Mouse (Mus musculus) cerebral cortex, adult 2 months (tissue): ENCODE data around the gene Rgs19.

Experiments used
- WGBS: fragments of 180-500 bp; shearing (Covaris S2); methylation state at CpG from one replicate; pipeline ENCODE4 v1.1.7; 2018; 5-methylcytosine and 5-hydroxymethylcytosine counted together

The Rgs19 gene

DNA sequence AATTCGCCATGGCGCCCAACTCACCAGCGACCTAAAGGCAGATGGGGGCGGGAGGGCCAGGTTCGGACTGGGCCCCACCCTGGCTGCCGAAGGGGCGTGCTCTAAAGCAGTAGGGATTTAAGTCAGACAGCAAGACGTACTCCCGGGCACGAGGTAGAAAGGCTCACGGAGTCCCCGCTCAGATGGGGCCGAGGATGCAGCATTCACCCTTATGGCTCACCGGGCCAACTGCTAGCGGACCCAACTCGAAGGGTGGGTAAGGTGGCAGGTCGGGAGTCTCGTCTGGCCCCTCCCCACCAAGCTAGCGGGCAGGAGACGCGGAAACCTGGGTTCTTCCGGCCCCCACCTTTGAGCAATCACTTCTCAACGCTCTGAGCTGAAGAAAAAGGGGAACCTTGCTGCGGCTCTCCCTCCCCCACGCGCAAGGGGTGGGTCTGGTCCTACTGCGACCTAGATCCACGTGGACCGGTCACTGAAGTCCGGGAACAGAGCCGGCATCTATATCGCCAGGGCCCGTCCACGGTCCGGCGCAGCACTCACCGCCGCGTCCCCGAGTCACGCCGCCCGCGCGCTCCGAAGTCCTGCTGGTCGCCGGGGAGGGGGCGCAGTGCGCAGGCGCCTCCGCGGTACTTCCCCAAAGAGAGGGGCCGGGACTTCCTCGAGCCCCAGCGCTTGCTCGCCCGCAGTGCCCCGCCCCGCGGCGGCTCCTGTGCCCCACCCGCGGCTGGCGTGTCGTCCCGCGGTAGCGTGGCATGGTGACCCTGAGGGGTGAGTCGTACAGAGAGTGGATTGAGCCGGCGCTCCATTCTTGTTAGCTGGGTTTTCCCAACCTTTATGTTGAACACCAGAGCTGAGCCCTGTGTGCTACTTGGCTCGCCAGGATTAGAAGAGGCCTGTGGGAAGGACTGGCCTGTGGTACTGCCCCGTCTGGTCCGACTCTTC is at the start of gene Rgs19:
TSS of gene Rgs19 (minus strand) at position 639 of the 942 bp plus-strand sequence.
- WGBS: under 1% methylated on average over 70 of the region's 75 CpGs

DNA sequence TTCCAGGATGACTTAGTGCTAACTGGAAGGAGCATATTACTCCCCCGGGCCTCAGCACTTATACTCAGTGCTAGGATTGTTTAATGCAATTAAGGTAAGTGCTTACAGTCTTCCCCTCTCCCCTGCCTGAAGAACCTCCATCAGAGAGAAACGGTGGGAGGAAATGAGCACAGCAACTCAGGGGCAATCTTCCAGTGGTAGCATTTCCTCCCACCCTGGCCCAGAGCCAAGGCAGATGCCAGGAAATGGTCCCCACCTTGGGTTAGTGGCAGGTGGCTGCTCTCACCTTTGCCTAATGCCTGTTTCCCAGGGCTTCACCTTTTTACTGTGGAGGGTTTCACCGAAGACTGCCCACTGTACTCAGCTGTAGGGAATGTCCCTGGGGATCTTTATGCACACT is 36.3 kb upstream of the Rgs19 start:
- WGBS: 68% methylated on average over 3 of the region's 3 CpGs

DNA sequence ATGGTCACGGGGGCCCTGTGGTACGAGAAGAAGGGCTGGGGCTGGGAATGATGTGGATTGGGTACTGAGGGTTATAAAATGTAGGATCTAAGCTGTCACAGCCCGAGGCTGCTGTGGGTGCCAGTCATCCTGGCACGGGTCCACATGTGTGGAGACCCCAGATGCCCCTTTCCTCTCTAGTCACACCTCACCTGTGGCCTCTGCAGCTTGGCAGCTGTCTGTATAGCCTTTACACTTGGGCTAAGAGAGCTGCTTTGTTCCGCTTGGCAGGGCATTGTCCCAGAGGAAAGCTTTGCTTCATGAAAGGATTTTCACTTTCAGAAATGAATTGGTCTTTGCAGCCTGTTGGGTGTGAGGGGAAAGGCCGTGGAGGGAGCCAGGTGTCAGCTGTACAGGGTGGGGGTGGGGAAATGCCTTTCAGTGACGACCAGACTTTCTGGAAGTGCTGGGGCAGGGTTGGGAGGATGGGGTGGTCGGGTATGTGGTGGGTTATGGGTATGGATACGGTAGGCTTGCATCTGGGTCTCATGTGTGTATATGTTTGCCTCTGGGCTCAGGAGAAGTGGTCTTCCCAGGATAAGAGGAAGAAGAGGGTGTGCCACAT is 34.0 kb upstream of the Rgs19 start:
- 47% methylated on average over 9 of the region's 9 CpGs for WGBS

- 19% methylated on average over 3 of the region's 3 CpGs for WGBS
Measured at GRCm38 (mm10) chr2:181722213-181722612, 28.4 kb upstream of the Rgs19 start.

- 24% methylated on average over 3 of the region's 3 CpGs for WGBS
Measured at GRCm38 (mm10) chr2:181720061-181720460, 26.3 kb upstream of the Rgs19 start.

GRCm38 (mm10) chr2:181716991-181717390 is 23.2 kb upstream of the Rgs19 start:
- WGBS: 41% methylated on average over 3 of the region's 3 CpGs

DNA sequence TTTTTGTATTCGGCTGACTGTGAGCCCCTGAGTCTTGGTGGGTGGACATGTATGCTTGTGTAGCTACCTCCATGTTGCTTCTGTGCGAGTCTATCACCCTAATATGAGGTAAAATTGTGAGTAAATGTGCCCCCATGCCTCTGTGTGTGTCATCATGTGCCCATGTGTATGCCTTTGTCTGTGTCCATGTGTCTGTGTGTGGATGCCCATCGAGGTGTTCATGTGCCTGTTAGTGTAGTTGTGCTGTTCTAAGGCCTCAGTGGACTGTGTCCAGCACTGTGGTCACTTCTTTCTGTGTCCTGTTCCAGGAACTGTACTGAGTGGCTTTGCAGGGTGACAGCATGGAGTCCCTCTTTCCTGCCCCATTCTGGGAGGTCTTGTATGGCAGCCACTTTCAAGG is 21.6 kb upstream of the Rgs19 start:
- WGBS: 32% methylated on average over 3 of the region's 3 CpGs

DNA sequence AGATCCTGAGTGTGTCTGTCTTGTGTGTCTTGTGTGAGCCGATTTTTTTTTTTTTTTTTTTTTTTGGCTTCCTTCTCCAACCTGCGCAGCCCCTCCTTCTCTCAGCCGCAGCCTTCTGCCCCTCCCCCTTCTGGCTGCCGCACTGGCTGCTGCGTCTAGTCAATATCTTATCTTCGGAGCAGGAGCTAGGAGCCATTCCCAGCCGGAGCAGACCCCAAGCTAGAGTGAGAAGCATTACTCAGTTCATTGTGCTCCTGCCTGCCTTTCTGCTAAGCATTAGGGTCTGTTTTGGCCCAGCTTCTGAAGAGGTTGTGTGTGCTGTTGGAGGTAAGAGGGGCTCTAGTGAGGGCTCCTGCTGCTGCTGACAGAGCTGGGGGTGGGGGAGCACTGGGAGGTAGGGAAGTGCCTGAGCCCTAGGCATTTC is 21.1 kb upstream of the Rgs19 start, which contains the start of gene Oprl1:
TSS of gene Oprl1 (plus strand) at position 114 of the 424 bp plus-strand sequence.
- 2% methylated on average over 7 of the region's 7 CpGs for WGBS

DNA sequence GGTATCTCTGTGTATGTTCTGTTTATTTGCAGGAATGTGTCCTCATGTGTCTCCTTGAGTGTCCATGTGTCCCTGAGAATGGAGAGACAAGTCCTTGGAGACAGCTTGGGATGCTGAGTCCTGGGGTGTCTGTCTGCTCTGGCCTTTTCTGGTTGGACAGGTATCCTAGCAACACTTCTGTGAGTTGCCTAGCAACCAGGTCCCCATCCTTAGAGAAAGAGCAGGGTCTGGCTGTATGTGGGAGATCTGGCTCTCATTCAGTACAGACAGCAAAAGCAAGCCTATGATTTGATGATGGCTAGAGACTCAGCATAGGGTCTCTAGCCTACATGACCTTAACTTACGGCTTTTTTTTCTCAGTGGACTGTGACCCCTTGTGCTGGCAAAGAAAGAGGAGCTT is 20.0 kb upstream of the Rgs19 start:
- 54% methylated on average over 1 of the region's 1 CpGs for WGBS

DNA sequence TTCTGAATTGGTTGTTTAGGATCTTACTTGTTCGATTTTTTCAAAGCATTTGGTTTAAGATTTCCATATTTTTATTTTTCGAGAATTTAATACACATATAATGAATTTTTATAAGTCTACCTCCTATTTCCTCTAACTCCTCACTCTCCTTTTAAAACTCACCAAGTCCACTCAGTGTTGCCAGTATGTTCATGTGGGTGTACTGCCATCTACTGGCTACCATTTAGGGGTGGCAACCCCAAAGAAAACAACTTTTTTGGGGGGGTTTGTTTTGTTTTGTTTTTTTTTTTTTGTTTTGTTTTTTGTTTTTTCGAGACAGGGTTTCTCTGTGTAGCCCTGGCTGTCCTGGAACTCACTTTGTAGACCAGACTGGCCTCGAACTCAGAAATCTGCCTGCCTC is 12.9 kb upstream of the Rgs19 start:
- 44% methylated on average over 4 of the region's 4 CpGs for WGBS

- 56% methylated on average over 5 of the region's 5 CpGs for WGBS
Measured at GRCm38 (mm10) chr2:181698241-181698640, 4.5 kb upstream of the Rgs19 start, which contains the start of gene Lkaaear1. Lkaaear1 (minus strand) TSS chr2:181698442.

GRCm38 (mm10) chr2:181696801-181697420 is 3.1 kb upstream of the Rgs19 start:
- WGBS: 77% methylated on average over 33 of the region's 33 CpGs

GRCm38 (mm10) chr2:181695776-181696175 is 2.0 kb upstream of the Rgs19 start:
- 74% methylated on average over 1 of the region's 1 CpGs for WGBS

- 90% methylated on average over 3 of the region's 3 CpGs for WGBS
Measured at GRCm38 (mm10) chr2:181694581-181694980, 804 bp upstream of the Rgs19 start.

GRCm38 (mm10) chr2:181692304-181692703 is 1.5 kb downstream of the Rgs19 start:
- 80% methylated on average over 3 of the region's 3 CpGs for WGBS

DNA sequence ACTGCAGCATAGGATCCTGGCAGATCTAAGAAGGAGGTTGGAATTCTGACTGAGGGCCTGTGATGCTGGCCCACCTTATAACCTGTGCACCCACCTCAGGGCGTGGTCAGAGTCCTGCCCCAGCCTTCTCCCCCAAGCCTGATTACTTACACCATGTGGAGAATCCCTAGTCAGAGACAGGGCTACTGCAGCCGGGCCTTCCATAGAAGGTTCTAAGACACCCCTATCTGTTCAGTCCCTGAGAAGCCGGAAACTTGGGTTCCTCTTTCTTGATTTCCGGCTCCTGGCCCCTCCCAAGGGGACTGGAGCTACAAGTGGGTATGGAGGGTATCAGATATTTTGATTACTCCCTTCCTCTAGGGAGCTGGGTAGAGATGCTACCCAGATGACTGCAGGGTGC is 2.2 kb downstream of the Rgs19 start:
- 82% methylated on average over 4 of the region's 4 CpGs for WGBS

GRCm38 (mm10) chr2:181691083-181691482 is 2.7 kb downstream of the Rgs19 start:
- 91% methylated on average over 6 of the region's 6 CpGs for WGBS

DNA sequence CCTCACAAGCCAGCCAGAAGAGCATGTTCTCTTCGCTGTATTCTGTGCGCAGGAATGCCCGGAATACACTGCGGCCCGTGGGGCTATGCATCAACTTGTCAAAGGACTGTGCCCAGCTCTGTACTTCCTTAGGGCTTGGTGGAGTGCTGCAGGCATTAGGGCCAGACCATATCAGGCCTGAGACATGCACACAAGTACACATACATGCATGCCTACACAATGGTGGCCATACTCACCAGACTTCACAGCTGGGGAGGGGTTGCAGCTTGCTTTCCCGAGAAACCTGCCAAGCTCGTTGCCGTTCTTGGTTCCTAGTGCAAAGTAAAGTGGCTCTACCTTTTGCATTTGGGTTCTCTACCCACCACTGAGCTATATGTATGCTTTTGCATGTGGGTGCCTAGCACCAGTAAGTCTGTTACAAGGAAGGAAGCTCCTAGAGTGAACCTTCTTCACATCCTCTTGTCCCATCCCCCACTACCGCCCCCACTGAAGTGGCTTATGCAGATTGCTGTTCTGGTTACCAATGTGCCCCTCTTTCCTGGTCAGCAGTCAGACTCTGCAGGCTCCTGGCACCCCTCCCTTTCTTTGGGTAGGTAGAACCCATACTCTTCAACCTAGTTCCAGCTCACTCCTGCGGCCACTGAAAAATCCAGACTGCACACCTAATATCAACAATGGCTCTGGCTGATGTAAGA is 4.2 kb downstream of the Rgs19 start:
- 71% methylated on average over 10 of the region's 10 CpGs for WGBS

DNA sequence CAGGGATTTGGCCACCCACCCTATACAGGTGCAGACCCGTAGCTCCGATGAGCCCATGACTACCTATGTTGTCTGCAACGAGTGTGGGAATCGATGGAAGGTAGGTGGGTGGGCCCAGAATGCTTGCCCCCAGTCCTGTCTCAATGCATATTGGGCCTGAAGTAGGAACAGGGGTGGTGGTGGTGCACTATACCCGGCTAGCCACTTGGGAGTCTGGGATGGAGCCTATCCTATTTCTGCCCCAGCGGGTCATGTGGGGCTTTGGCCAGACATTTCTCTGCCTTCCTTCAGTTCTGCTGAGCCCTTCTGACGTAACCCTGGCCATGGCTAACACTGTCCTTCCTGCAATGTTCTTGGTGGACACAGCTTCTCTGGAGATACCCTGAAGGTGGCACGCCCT is 6.2 kb downstream of the Rgs19 start:
- WGBS: 96% methylated on average over 8 of the region's 8 CpGs

DNA sequence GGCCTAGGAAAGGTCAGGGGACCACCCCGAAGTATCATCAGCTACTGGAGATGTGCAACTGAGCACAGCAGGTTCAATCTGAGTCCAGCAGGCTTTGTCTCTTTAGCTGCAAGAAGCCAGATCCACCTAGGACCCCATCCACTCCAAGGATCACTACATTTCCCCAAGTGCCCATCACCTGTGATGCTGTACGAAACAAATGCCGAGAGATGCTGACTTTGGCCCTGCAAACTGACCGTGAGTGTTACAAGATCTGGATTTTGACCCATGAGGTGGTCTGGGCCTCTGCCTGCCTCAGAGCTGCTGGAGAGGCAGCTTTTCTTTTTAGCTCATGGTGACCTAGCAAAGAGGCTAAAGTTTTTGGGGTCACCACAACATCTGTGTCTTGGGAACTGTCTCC is 8.1 kb downstream of the Rgs19 start:
- 94% methylated on average over 4 of the region's 4 CpGs for WGBS

DNA sequence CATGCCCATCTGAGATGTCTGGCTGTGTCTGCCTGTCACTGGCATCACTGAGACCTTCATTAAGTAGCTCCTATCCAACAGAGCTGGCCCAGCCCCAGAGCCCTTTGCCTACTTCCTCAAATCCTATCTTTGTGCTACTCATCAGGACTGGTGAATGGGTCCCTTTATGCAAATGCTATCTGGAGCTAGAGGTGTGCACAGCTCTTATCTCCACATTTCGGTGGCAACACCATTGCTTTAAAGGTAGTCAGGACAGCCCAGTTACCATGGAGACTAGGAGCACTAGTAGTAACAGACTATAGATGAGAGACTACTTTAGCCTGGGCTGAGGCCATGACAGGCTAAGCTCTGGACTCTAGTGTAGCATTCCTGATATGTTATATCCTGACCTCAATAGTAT is 9.1 kb downstream of the Rgs19 start:
- 69% methylated on average over 1 of the region's 1 CpGs for WGBS

GRCm38 (mm10) chr2:181683381-181683780 is 10.4 kb downstream of the Rgs19 start:
- 66% methylated on average over 4 of the region's 4 CpGs for WGBS
